Mouse (Mus musculus): ENCODE measurements at regions not wholly inside any gene's neighbourhood (a gene's known extent, or its start where the extent isn't known, plus 50 kb on each side); places are given as distances from the start of the nearest gene placed in this dataset.

DNA sequence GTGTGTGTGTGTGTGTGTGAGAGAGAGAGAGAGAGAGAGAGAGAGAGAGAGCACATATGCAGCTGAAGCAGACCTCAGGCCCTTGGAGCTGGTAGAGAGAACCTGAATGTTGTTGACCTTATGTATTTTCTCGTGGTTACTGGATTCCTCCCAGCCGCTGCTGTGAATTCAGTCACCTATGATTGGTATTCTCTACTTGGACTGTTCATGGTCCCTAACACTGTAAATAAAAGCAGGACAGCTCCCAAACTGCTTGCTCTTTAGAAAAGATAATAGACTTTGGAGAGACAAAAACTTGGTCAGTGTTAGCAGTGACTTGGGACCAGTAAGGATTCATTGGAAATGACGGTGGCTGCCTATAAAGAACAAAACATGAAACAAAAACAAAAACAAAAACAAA lies 126.9 kb upstream of the Mpdz start:
- Histone ChIP-seq H3K27me3 (ENCODE audit: control insufficient read depth, insufficient read depth, insufficient read length) (no peaks in the 10 kb centered on the region), H3K79me3 (ENCODE audit: low read depth) (no peaks in the 10 kb centered on the region), H3K4me3 (ENCODE audit: insufficient read depth, poor library complexity, severe bottlenecking) (no peak overlapping the region), H3K79me2 (ENCODE audit: control insufficient read depth, insufficient read depth) (no peaks in the 10 kb centered on the region), H3ac (ENCODE audit: control insufficient read depth, insufficient read length, low read depth) (no peak overlapping the region), H3K36me3 (ENCODE audit: control insufficient read depth, insufficient read depth) (no peaks in the 10 kb centered on the region)
- TF ChIP-seq USF1 (IDR thresholded peaks at IDR 0.05; ENCODE audit: low read depth), result no peak

GRCm38 (mm10) chr4:81568404-81568803 lies 125.8 kb upstream of the Mpdz start:
- Histone ChIP-seq H3K4me3 (ENCODE audit: insufficient read depth, poor library complexity, severe bottlenecking) (no peak overlapping the region), H3K79me2 (ENCODE audit: control insufficient read depth, insufficient read depth) (no peaks in the 10 kb centered on the region), H3ac (ENCODE audit: control insufficient read depth, insufficient read length, low read depth) (no peak overlapping the region), H3K36me3 (ENCODE audit: control insufficient read depth, insufficient read depth) (no peaks in the 10 kb centered on the region), H3K27me3 (ENCODE audit: control insufficient read depth, insufficient read depth, insufficient read length) (no peaks in the 10 kb centered on the region), H3K79me3 (ENCODE audit: low read depth) (no peaks in the 10 kb centered on the region)
- TF ChIP-seq MAX (IDR thresholded peaks at IDR 0.05) (no peak), USF1 (IDR thresholded peaks at IDR 0.05; ENCODE audit: low read depth) (no peak), MYOG (IDR thresholded peaks at IDR 0.05; ENCODE audit: control insufficient read depth, extremely low read depth, insufficient read length) (no peak), MYOD1 (IDR thresholded peaks at IDR 0.05; ENCODE audit: control insufficient read depth, insufficient read length, low read depth) (no peak), CEBPB (IDR thresholded peaks at IDR 0.05; ENCODE audit: low read depth) (no peak), FOSL1 (IDR thresholded peaks at IDR 0.05; ENCODE audit: insufficient read depth, low read length, poor library complexity, severe bottlenecking) (no peak), CTCF (IDR thresholded peaks at IDR 0.05; ENCODE audit: control insufficient read depth, insufficient read depth, insufficient read length) (no peak)

- no peak overlapping the region for H3ac ChIP-seq (ENCODE audit: control insufficient read depth, insufficient read length, low read depth)
- TF ChIP-seq USF1 (IDR thresholded peaks at IDR 0.05; ENCODE audit: low read depth) (no peak), MYOG (IDR thresholded peaks at IDR 0.05; ENCODE audit: control insufficient read depth, extremely low read depth, insufficient read length) (no peak), CTCF (IDR thresholded peaks at IDR 0.05; ENCODE audit: control insufficient read depth, insufficient read depth, insufficient read length) (no peak), FOSL1 (IDR thresholded peaks at IDR 0.05; ENCODE audit: insufficient read depth, low read length, poor library complexity, severe bottlenecking) (no peak), MAX (IDR thresholded peaks at IDR 0.05) (no peak), CEBPB (IDR thresholded peaks at IDR 0.05; ENCODE audit: low read depth) (no peak), MYOD1 (IDR thresholded peaks at IDR 0.05; ENCODE audit: control insufficient read depth, insufficient read length, low read depth) (no peak)
- no peaks in the 10 kb centered on the region for H3K79me3 ChIP-seq (ENCODE audit: low read depth)
Observed at GRCm38 (mm10) chr4:81567928-81568327, 125.3 kb upstream of the Mpdz start.

GRCm38 (mm10) chr4:81566526-81566925 lies 123.9 kb upstream of the Mpdz start:
- H3K27me3 ChIP-seq (ENCODE audit: control insufficient read depth, insufficient read depth, insufficient read length), result no peaks in the 10 kb centered on the region

More at GRCm38 (mm10) chr4:81567928-81568327, 125.3 kb upstream of the Mpdz start:
- H3K79me2 ChIP-seq (ENCODE audit: control insufficient read depth, insufficient read depth), result no peaks in the 10 kb centered on the region
- no peak overlapping the region for H3K4me3 ChIP-seq (ENCODE audit: insufficient read depth, poor library complexity, severe bottlenecking)
- H3K27me3 ChIP-seq (ENCODE audit: control insufficient read depth, insufficient read depth, insufficient read length), result no peaks in the 10 kb centered on the region
- no peaks in the 10 kb centered on the region for H3K36me3 ChIP-seq (ENCODE audit: control insufficient read depth, insufficient read depth)

GRCm38 (mm10) chr4:81565422-81566395 lies 123.1 kb upstream of the Mpdz start:
- Histone ChIP-seq H3K27me3 (ENCODE audit: control insufficient read depth, insufficient read depth, insufficient read length) (no peaks in the 10 kb centered on the region), H3K79me2 (ENCODE audit: control insufficient read depth, insufficient read depth) (no peaks in the 10 kb centered on the region), H3K4me3 (ENCODE audit: insufficient read depth, poor library complexity, severe bottlenecking) (no peak overlapping the region), H3K79me3 (ENCODE audit: low read depth) (no peaks in the 10 kb centered on the region), H3K36me3 (ENCODE audit: control insufficient read depth, insufficient read depth) (no peaks in the 10 kb centered on the region), H3ac (ENCODE audit: control insufficient read depth, insufficient read length, low read depth) (no peak overlapping the region)
- TF ChIP-seq MYOD1 (IDR thresholded peaks at IDR 0.05; ENCODE audit: control insufficient read depth, insufficient read length, low read depth) (no peak), MYOG (IDR thresholded peaks at IDR 0.05; ENCODE audit: control insufficient read depth, extremely low read depth, insufficient read length) (no peak), USF1 (IDR thresholded peaks at IDR 0.05; ENCODE audit: low read depth) (no peak), CTCF (IDR thresholded peaks at IDR 0.05; ENCODE audit: control insufficient read depth, insufficient read depth, insufficient read length) (no peak), MAX (IDR thresholded peaks at IDR 0.05) (no peak), FOSL1 (IDR thresholded peaks at IDR 0.05; ENCODE audit: insufficient read depth, low read length, poor library complexity, severe bottlenecking) (no peak), CEBPB (IDR thresholded peaks at IDR 0.05; ENCODE audit: low read depth) (no peak)

More at GRCm38 (mm10) chr4:81566526-81566925, 123.9 kb upstream of the Mpdz start:
- Histone ChIP-seq H3K79me2 (ENCODE audit: control insufficient read depth, insufficient read depth) (no peaks in the 10 kb centered on the region), H3ac (ENCODE audit: control insufficient read depth, insufficient read length, low read depth) (no peak overlapping the region), H3K36me3 (ENCODE audit: control insufficient read depth, insufficient read depth) (no peaks in the 10 kb centered on the region), H3K4me3 (ENCODE audit: insufficient read depth, poor library complexity, severe bottlenecking) (no peak overlapping the region), H3K79me3 (ENCODE audit: low read depth) (no peaks in the 10 kb centered on the region)
- TF ChIP-seq MAX (IDR thresholded peaks at IDR 0.05), result no peak
- TF ChIP-seq MYOG (IDR thresholded peaks at IDR 0.05; ENCODE audit: control insufficient read depth, extremely low read depth, insufficient read length), result no peak
- no peak for TF ChIP-seq MYOD1 (IDR thresholded peaks at IDR 0.05; ENCODE audit: control insufficient read depth, insufficient read length, low read depth)
- TF ChIP-seq CTCF (IDR thresholded peaks at IDR 0.05; ENCODE audit: control insufficient read depth, insufficient read depth, insufficient read length), result no peak
- no peak for TF ChIP-seq FOSL1 (IDR thresholded peaks at IDR 0.05; ENCODE audit: insufficient read depth, low read length, poor library complexity, severe bottlenecking)
